Mouse (Mus musculus): ENCODE data around the gene Mogs. TPM values are rescaled to one million over a fixed set of nuclear protein-coding genes. Genes with fewer than 3 reads are reported as not detected.

Gene Mogs
- polyA plus RNA-seq, 1 experiment from 2014 or later = 22.1 TPM

DNA sequence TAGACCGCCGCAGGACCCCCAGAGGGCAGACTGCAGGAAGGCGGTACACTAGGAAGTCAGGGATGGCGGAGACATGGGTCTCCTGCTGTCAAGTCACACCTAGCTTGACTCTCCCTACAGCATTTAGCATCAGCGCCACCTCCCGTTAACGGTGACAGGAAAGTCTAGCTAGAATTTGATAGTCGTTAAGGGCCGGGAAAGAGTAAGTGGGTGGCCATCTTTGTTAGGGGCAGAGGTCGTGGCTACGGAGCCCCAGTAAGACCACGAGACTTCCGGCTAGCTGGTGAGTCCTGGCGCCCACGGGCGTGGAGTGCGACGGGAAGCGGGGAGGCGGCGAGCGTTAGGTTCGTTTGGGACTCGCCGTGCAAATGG, 14.0 kb upstream of the Mogs start, which contains the start of the genes Ccdc142 and Gm42688:
Gene Ccdc142 (plus strand): TSS at position 286 of the 372 bp plus-strand sequence.
Gene Gm42688 (plus strand): TSS at position 302 of the 372 bp plus-strand sequence.
- no peaks in the 10 kb centered on the region for H3K36me3 ChIP-seq (replicated peaks; ENCODE audit: control insufficient read depth, insufficient read depth, low read depth, low read length)
- H3K9ac ChIP-seq (replicated peaks; ENCODE audit: low read length) = peak within 1 kb of the TSS; percentile 76
- WGBS = 2% methylated on average over 25 of the region's 25 CpGs
- no peaks in the 10 kb centered on the region; the same call in none of the 2 replicates for H3K27me3 ChIP-seq (ENCODE audit: control insufficient read depth, insufficient read depth, low read length)
- DNase-seq (ENCODE audit: low spot score) (peak; percentile 87), ATAC-seq (replicated peaks; ENCODE audit: insufficient number of reproducible peaks, low FRiP score, low TSS enrichment, low read depth) (peak; percentile 80)
- peak within 1 kb of the TSS; percentile 99 for H3K4me2 ChIP-seq (ENCODE audit: low read depth, low read length)
- no peaks in the 10 kb centered on the region for H3K9me3 ChIP-seq (replicated peaks; ENCODE audit: control insufficient read depth, low read length)
- H3K4me1 ChIP-seq (ENCODE audit: control insufficient read depth, insufficient read depth, low read length) = peaks cover 3% of the 10 kb centered on the region; the same call in 1 of the 2 replicates
- H3K27ac ChIP-seq (replicated peaks; ENCODE audit: low read depth, low read length) = peak within 1 kb of the TSS; percentile 22; the same call in 1 of the 2 replicates
- peak within 1 kb of the TSS; percentile 62 for H3K4me3 ChIP-seq (ENCODE audit: low read depth, low read length)

- Histone ChIP-seq H3K4me1 (ENCODE audit: control insufficient read depth, insufficient read depth, low read length) (peaks cover 3% of the 10 kb centered on the region; the same call in 1 of the 2 replicates), H3K36me3 (replicated peaks; ENCODE audit: control insufficient read depth, insufficient read depth, low read depth, low read length) (no peaks in the 10 kb centered on the region), H3K27ac (replicated peaks; ENCODE audit: low read depth, low read length) (peak overlapping the region; percentile 22; the same call in 1 of the 2 replicates), H3K9me3 (replicated peaks; ENCODE audit: control insufficient read depth, low read length) (no peaks in the 10 kb centered on the region), H3K4me2 (ENCODE audit: low read depth, low read length) (peak overlapping the region; percentile 99), H3K27me3 (ENCODE audit: control insufficient read depth, insufficient read depth, low read length) (no peaks in the 10 kb centered on the region; the same call in none of the 2 replicates), H3K9ac (replicated peaks; ENCODE audit: low read length) (peak overlapping the region; percentile 76), H3K4me3 (ENCODE audit: low read depth, low read length) (peak overlapping the region; percentile 62)
- DNase-seq (ENCODE audit: low spot score) = peak; percentile 73
- under 1% methylated on average over 62 of the region's 74 CpGs for WGBS
- ATAC-seq (replicated peaks; ENCODE audit: insufficient number of reproducible peaks, low FRiP score, low TSS enrichment, low read depth) = peak; percentile 69
Observed at GRCm38 (mm10) chr6:83101688-83102556, 13.4 kb upstream of the Mogs start.

GRCm38 (mm10) chr6:83103130-83103650, 12.1 kb upstream of the Mogs start:
- DNase-seq (ENCODE audit: low spot score) = no peak
- Histone ChIP-seq H3K9ac (replicated peaks; ENCODE audit: low read length) (peak overlapping the region; percentile 25; the same call in 1 of the 2 replicates), H3K27ac (replicated peaks; ENCODE audit: low read depth, low read length) (no peak overlapping the region), H3K36me3 (replicated peaks; ENCODE audit: control insufficient read depth, insufficient read depth, low read depth, low read length) (no peaks in the 10 kb centered on the region), H3K4me2 (ENCODE audit: low read depth, low read length) (peak overlapping the region; percentile 99), H3K9me3 (replicated peaks; ENCODE audit: control insufficient read depth, low read length) (no peaks in the 10 kb centered on the region), H3K4me3 (ENCODE audit: low read depth, low read length) (no peak overlapping the region), H3K27me3 (ENCODE audit: control insufficient read depth, insufficient read depth, low read length) (no peaks in the 10 kb centered on the region; the same call in none of the 2 replicates), H3K4me1 (ENCODE audit: control insufficient read depth, insufficient read depth, low read length) (peaks cover 3% of the 10 kb centered on the region)
- no peak for ATAC-seq (replicated peaks; ENCODE audit: insufficient number of reproducible peaks, low FRiP score, low TSS enrichment, low read depth)
- WGBS = 46% methylated on average over 11 of the region's 11 CpGs

GRCm38 (mm10) chr6:83104158-83104557, 11.1 kb upstream of the Mogs start:
- Histone ChIP-seq H3K36me3 (replicated peaks; ENCODE audit: control insufficient read depth, insufficient read depth, low read depth, low read length) (no peaks in the 10 kb centered on the region), H3K9ac (replicated peaks; ENCODE audit: low read length) (no peak overlapping the region), H3K4me3 (ENCODE audit: low read depth, low read length) (no peak overlapping the region), H3K4me1 (ENCODE audit: control insufficient read depth, insufficient read depth, low read length) (peaks cover 3% of the 10 kb centered on the region), H3K27me3 (ENCODE audit: control insufficient read depth, insufficient read depth, low read length) (no peaks in the 10 kb centered on the region; the same call in none of the 2 replicates), H3K4me2 (ENCODE audit: low read depth, low read length) (no peak overlapping the region), H3K9me3 (replicated peaks; ENCODE audit: control insufficient read depth, low read length) (no peaks in the 10 kb centered on the region), H3K27ac (replicated peaks; ENCODE audit: low read depth, low read length) (no peak overlapping the region)
- no peak for ATAC-seq (replicated peaks; ENCODE audit: insufficient number of reproducible peaks, low FRiP score, low TSS enrichment, low read depth)
- WGBS = 81% methylated on average over 4 of the region's 4 CpGs
- no peak for DNase-seq (ENCODE audit: low spot score)

DNA sequence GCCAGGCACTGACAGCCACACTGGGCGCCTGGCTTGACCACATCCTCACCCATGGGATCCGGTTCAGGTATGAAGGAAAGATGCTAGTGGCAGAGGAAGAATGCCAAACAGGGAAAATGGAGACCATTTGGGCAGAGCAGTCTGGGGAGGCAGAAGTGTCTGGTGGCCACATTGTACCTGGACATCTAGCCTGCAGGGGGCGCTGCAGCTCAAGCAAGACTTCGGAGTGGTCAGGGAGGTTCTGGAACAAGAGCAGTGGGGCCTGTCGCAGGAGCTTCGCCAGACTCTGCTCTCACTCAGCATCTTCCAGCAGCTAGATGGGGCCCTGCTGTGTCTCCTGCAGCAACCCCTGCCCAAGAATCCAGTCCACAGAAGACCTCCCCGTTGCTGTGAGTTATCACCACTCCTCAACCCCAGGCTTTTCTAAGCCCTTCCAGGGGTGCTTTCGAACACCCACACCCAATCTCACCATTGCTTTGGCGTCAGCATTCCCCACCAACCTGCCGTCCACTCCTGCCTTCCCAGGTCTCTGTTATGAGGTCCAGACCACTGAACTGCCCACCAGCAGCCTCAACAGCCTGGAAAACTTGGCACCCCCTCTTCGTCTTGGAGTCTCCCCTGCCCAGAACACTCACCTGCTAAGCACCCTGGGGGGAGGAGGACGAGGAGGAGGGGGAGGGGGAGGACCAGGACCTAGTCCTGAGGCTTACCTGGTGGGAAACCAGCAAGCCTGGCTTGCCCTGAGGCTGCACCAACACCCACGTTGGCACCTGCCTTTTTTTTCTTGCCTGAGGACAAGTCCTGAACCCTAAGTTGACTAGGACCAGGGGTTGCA, 7.5 kb upstream of the Mogs start:
- no peak overlapping the region; the same call in 1 of the 2 replicates for H3K27ac ChIP-seq (replicated peaks; ENCODE audit: low read depth, low read length)
- ATAC-seq (replicated peaks; ENCODE audit: insufficient number of reproducible peaks, low FRiP score, low TSS enrichment, low read depth) = no peak; the same call in 1 of the 2 replicates
- 31% methylated on average over 13 of the region's 13 CpGs for WGBS

GRCm38 (mm10) chr6:83108762-83109668, 6.3 kb upstream of the Mogs start, which contains the start of gene Mrpl53:
Mrpl53 (plus strand) TSS chr6:83109040.
- Histone ChIP-seq H3K36me3 (replicated peaks; ENCODE audit: control insufficient read depth, insufficient read depth, low read depth, low read length) (no peaks in the 10 kb centered on the region), H3K4me3 (ENCODE audit: low read depth, low read length) (peak within 1 kb of the TSS; percentile 89), H3K27me3 (ENCODE audit: control insufficient read depth, insufficient read depth, low read length) (no peaks in the 10 kb centered on the region), H3K27ac (replicated peaks; ENCODE audit: low read depth, low read length) (peak within 1 kb of the TSS; percentile 65), H3K4me2 (ENCODE audit: low read depth, low read length) (peak within 1 kb of the TSS; percentile 87), H3K9ac (replicated peaks; ENCODE audit: low read length) (peak within 1 kb of the TSS; percentile 96), H3K4me1 (ENCODE audit: control insufficient read depth, insufficient read depth, low read length) (no peaks in the 10 kb centered on the region; the same call in 1 of the 2 replicates), H3K9me3 (replicated peaks; ENCODE audit: control insufficient read depth, low read length) (no peaks in the 10 kb centered on the region)
- DNase-seq (ENCODE audit: low spot score) (peak; percentile 84), ATAC-seq (replicated peaks; ENCODE audit: insufficient number of reproducible peaks, low FRiP score, low TSS enrichment, low read depth) (peak; percentile 81)
- under 1% methylated on average over 75 of the region's 76 CpGs for WGBS

More for the DNA sequence above, 7.5 kb upstream of the Mogs start:
- H3K9ac ChIP-seq (replicated peaks; ENCODE audit: low read length) = peak overlapping the region; percentile 96
- H3K4me3 ChIP-seq (ENCODE audit: low read depth, low read length) = no peak overlapping the region
- H3K4me1 ChIP-seq (ENCODE audit: control insufficient read depth, insufficient read depth, low read length) = peaks cover 2% of the 10 kb centered on the region
- no peaks in the 10 kb centered on the region for H3K9me3 ChIP-seq (replicated peaks; ENCODE audit: control insufficient read depth, low read length)
- H3K36me3 ChIP-seq (replicated peaks; ENCODE audit: control insufficient read depth, insufficient read depth, low read depth, low read length) = no peaks in the 10 kb centered on the region
- H3K27me3 ChIP-seq (ENCODE audit: control insufficient read depth, insufficient read depth, low read length) = no peaks in the 10 kb centered on the region; the same call in none of the 2 replicates
- peak; percentile 82 for DNase-seq (ENCODE audit: low spot score)
- peak overlapping the region; percentile 87; the same call in 1 of the 2 replicates for H3K4me2 ChIP-seq (ENCODE audit: low read depth, low read length)

Measured in embryonic facial prominence, embryonic 11.5 days (tissue).